Mouse (Mus musculus): Measurements from ENCODE around the gene Atp6v0c. TPM values are rescaled to one million over a fixed set of nuclear protein-coding genes. Genes with fewer than 3 reads are reported as not detected.

Gene Atp6v0c
- polyA plus RNA-seq, 1 experiment from 2014 or later = 467 TPM

DNA sequence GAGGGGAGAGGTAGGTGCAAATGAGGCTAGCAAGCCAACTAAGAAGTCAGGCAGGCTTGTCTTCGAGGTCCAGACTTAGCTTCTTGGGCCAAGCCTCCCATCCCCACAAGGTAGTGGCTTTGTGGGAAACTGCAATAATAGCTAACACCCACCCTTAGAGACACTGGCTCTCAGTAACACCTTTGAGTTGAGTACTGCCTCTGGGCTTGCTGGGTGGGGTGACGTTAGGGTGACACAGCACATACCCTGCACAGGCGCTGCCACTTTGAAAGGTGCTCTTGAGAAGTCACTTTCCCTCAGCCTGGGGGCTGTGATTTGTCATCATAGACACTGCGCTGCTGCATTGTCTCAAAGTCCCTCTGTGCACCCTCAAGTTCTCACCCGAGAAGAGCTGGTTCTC is 24.3 kb upstream of the Atp6v0c start:
- Histone ChIP-seq H3K9me3 (replicated peaks) (no peaks in the 10 kb centered on the region), H3K4me1 (peaks cover 12% of the 10 kb centered on the region; the same call in 1 of the 2 replicates), H3K27me3 (ENCODE audit: low read depth, poor library complexity, severe bottlenecking) (no peaks in the 10 kb centered on the region), H3K36me3 (peaks cover 2% of the 10 kb centered on the region; the same call in 1 of the 2 replicates), H3K4me3 (no peak overlapping the region), H3K27ac (replicated peaks) (no peak overlapping the region)
- DNase-seq (ENCODE audit: low spot score) = no peak
- WGBS = 93% methylated on average over 5 of the region's 5 CpGs

DNA sequence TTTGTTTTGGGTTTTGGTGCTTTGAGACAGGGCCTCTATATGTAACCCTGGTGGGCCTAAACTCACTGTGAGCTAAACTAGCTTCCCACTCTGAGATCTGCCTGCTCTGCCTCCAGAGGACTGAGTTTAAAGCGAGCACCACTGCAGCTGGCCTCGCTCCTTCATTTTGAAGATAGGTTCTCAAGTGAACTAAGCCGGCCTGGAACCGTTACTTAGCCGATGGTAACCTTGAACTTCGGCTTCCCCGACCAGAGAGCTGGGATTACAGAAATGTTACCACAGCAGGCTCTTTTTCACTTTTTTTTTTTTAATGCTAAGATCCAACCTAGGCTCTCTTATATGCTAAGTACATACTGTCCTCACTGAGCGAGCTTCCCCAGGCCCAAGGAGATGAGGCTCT is 23.8 kb upstream of the Atp6v0c start:
- DNase-seq (ENCODE audit: low spot score) = no peak
- Histone ChIP-seq H3K27ac (replicated peaks) (no peak overlapping the region), H3K4me3 (no peak overlapping the region), H3K9me3 (replicated peaks) (no peaks in the 10 kb centered on the region), H3K36me3 (peaks cover 7% of the 10 kb centered on the region; the same call in 1 of the 2 replicates), H3K4me1 (peaks cover 12% of the 10 kb centered on the region; the same call in 1 of the 2 replicates), H3K27me3 (ENCODE audit: low read depth, poor library complexity, severe bottlenecking) (no peaks in the 10 kb centered on the region)
- WGBS = 86% methylated on average over 8 of the region's 8 CpGs

DNA sequence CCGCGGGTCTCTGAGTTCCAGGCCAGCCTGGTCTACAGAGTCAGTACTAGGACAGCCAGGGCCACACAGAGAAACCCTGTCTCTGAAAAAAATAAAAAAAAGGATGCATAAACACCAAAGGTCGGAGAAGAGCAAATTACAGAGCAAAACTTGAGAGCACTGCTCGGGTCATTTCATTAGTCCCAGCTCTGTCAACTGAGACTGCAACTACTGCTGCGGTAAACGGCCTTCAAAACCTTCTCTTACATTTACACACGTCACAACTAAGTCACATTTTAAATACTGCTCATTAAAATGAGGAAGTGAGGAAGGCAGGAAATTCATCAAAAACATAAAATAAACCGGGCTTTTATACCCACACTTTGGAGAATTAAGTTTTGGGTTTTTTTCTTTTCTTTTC is 23.3 kb upstream of the Atp6v0c start:
- no peak overlapping the region for H3K27ac ChIP-seq (replicated peaks)
- no peak overlapping the region for H3K4me3 ChIP-seq
- H3K4me1 ChIP-seq = peaks cover 12% of the 10 kb centered on the region; the same call in 1 of the 2 replicates
- no peak for DNase-seq (ENCODE audit: low spot score)
- 86% methylated on average over 8 of the region's 8 CpGs for WGBS
- H3K9me3 ChIP-seq (replicated peaks) = no peaks in the 10 kb centered on the region
- H3K27me3 ChIP-seq (ENCODE audit: low read depth, poor library complexity, severe bottlenecking) = no peaks in the 10 kb centered on the region
- H3K36me3 ChIP-seq = peaks cover 8% of the 10 kb centered on the region; the same call in 1 of the 2 replicates

DNA sequence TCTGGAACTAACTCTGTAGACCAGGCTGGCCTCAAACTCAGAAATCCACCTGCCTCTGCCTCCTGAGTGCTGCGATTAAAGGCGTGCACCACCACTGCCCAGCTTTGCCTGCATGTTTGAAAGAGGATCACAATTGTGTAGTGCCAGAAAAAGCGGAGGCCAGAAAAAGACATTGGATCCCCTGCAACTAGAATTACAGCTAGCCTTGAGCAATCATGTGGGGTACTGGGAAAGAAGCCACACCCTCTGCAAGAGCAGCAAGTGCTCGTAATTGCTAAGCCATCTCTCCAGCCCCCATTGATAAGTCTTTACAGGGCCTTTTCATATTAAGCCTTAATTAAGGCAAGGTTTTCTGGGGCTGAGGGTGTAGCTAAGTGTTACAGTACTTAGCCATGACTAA is 22.0 kb upstream of the Atp6v0c start:
- H3K4me1 ChIP-seq = 0 out of 2 replicates have a peak, but pooled peaks cover 2% of the 10 kb centered on the region
- no peak overlapping the region for H3K4me3 ChIP-seq
- no peaks in the 10 kb centered on the region for H3K27me3 ChIP-seq (ENCODE audit: low read depth, poor library complexity, severe bottlenecking)
- H3K9me3 ChIP-seq (replicated peaks) = no peaks in the 10 kb centered on the region
- DNase-seq (ENCODE audit: low spot score) = no peak
- 83% methylated on average over 4 of the region's 4 CpGs for WGBS
- no peak overlapping the region for H3K27ac ChIP-seq (replicated peaks)
- peaks cover 11% of the 10 kb centered on the region; the same call in 1 of the 2 replicates for H3K36me3 ChIP-seq

DNA sequence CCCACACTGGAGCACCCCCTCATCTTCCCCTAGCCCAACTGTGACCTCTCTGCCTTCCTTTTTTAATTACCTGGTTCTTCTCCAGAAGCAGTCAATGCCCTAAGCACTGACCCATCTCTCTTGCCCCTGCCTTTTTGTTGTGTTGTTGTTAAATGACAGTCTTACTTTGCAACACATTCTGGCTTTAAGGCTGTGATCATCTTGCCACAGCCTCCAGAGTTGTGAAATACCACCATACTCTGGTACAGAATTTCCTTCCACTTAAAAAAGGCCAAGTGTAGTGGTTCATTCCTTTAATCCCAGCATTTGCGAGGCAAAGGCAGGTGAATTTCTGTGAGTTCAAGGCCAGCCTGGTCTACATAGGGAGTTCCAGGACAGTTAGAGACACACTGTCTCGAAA is 21.4 kb upstream of the Atp6v0c start:
- Histone ChIP-seq H3K9me3 (replicated peaks) (no peaks in the 10 kb centered on the region), H3K27me3 (ENCODE audit: low read depth, poor library complexity, severe bottlenecking) (no peaks in the 10 kb centered on the region), H3K27ac (replicated peaks) (no peak overlapping the region), H3K4me1 (0 out of 2 replicates have a peak, but pooled peaks cover 2% of the 10 kb centered on the region), H3K36me3 (peaks cover 12% of the 10 kb centered on the region), H3K4me3 (no peak overlapping the region)
- DNase-seq (ENCODE audit: low spot score) = no peak
- 92% methylated on average over 2 of the region's 2 CpGs for WGBS

DNA sequence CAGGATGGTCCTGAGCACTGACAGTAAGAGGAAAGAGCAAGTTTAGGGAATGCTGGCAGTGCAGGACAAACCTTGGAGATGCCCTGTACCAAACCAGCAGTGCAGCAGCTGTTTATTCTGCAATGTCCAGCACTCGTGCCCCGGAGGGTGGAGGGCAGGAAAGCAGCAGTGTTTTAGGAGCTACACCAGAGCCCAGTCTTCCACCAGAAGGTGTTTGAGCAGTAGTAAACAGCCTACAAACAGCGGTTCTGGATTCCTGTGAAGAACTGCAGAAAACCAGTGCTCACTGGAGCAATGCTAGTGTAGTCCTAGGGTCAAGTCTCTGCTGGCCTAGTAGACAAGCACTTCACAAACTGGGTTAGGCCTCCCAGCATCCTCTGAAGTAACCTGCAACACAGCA is 4.8 kb upstream of the Atp6v0c start:
- Histone ChIP-seq H3K4me3 (no peak overlapping the region), H3K27me3 (ENCODE audit: low read depth, poor library complexity, severe bottlenecking) (no peaks in the 10 kb centered on the region), H3K27ac (replicated peaks) (no peak overlapping the region), H3K36me3 (no peaks in the 10 kb centered on the region), H3K4me1 (peaks cover 7% of the 10 kb centered on the region), H3K9me3 (replicated peaks) (no peaks in the 10 kb centered on the region)
- 81% methylated on average over 3 of the region's 3 CpGs for WGBS
- DNase-seq (ENCODE audit: low spot score) = no peak

DNA sequence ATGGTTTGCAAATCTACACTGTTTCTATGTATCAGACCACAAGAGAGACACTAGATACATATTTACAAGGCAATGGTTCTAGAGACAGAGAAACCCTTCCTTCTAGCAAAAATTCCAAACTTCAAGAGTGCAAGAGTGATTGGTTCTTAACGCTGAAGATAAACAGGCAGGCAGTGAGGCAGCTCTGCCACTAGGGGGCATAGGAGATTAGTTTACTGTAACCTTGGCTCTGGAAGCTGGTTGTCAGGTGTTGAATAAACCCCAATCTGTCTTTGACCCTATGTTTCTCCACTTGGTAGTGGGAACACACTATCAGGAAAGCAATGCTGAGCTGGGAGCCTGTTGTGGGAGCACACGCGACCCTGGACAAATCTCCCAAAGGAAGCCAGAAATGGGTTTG is 3.9 kb upstream of the Atp6v0c start:
- H3K27me3 ChIP-seq (ENCODE audit: low read depth, poor library complexity, severe bottlenecking) = no peaks in the 10 kb centered on the region
- no peak overlapping the region for H3K27ac ChIP-seq (replicated peaks)
- no peaks in the 10 kb centered on the region for H3K9me3 ChIP-seq (replicated peaks)
- H3K4me3 ChIP-seq = no peak overlapping the region
- DNase-seq (ENCODE audit: low spot score) = peak; percentile 57
- H3K36me3 ChIP-seq = no peaks in the 10 kb centered on the region
- 4% methylated on average over 3 of the region's 3 CpGs for WGBS
- peaks cover 9% of the 10 kb centered on the region for H3K4me1 ChIP-seq

DNA sequence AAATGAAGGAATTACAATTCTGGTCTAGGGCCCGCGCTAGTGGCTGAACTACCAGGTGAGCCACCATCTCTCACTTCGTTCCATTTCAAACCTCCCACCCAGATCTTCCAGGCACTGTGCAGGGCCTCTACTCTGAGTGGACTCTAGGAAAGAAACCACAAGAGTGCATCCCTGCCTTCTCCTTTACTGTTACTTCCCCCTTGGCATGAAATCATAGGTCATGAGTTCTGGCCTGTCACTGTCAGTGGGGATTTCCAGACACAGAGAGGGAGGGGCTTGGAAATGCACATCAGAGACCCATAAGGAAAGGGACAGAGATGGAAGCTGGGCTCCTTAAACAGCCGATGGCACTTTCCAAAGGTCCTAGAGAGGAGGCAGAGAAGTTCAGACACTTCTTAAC is 2.2 kb upstream of the Atp6v0c start:
- Histone ChIP-seq H3K27me3 (ENCODE audit: low read depth, poor library complexity, severe bottlenecking) (no peaks in the 10 kb centered on the region), H3K4me1 (peaks cover 21% of the 10 kb centered on the region), H3K36me3 (peaks cover 14% of the 10 kb centered on the region), H3K27ac (replicated peaks) (no peak overlapping the region), H3K9me3 (replicated peaks) (no peaks in the 10 kb centered on the region), H3K4me3 (no peak overlapping the region)
- no peak for DNase-seq (ENCODE audit: low spot score)
- WGBS = 84% methylated on average over 4 of the region's 4 CpGs

DNA sequence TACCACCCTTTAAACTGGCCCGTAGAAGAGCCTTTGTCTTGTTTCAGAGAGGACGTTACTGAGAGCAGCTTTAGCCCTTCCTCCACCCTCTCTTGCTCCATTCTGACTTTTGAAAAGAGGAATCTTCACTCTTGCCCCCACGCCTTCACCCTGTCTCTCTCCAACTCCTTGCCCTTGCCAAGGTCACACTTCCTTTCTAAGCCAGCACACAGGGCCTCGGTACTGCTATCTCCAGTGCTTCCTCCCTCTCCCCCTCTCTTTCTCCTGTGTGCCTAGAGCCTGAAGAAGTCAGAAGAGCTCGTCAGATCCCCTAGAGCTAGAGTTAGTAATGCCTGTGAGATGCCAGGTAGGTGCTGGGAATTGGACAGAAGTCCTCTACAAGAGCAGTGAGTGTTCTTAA is 1.2 kb upstream of the Atp6v0c start:
- WGBS = 82% methylated on average over 5 of the region's 5 CpGs
- Histone ChIP-seq H3K27ac (replicated peaks) (no peak overlapping the region), H3K9me3 (replicated peaks) (no peaks in the 10 kb centered on the region), H3K4me3 (no peak overlapping the region), H3K4me1 (peaks cover 21% of the 10 kb centered on the region), H3K36me3 (peaks cover 21% of the 10 kb centered on the region), H3K27me3 (ENCODE audit: low read depth, poor library complexity, severe bottlenecking) (no peaks in the 10 kb centered on the region)
- DNase-seq (ENCODE audit: low spot score) = no peak

DNA sequence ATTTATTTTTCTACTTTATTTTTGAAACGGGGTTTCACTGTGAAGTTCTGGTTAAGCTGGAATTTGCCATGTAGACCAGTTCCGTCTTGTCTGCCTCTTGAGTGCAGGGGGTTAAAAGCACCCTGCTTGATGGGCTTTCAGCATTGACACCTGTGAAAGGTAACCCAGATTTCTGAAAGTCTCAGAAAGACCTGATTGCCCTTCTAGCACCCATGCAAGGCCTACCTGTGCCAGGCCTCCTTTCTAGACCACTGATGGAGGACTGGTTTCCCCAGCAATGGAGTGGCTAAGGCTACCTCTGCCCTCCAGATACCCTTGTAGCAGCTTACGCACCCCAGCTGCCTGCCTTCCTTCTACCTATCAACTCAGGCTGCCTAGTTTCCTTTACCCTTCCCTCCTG is 623 bp upstream of the Atp6v0c start:
- Histone ChIP-seq H3K4me1 (peaks cover 21% of the 10 kb centered on the region), H3K36me3 (peaks cover 27% of the 10 kb centered on the region), H3K27ac (replicated peaks) (peak overlapping the region; percentile 100), H3K27me3 (ENCODE audit: low read depth, poor library complexity, severe bottlenecking) (no peaks in the 10 kb centered on the region), H3K4me3 (peak overlapping the region; percentile 90), H3K9me3 (replicated peaks) (no peaks in the 10 kb centered on the region)
- DNase-seq (ENCODE audit: low spot score) = no peak
- 71% methylated on average over 3 of the region's 3 CpGs for WGBS

DNA sequence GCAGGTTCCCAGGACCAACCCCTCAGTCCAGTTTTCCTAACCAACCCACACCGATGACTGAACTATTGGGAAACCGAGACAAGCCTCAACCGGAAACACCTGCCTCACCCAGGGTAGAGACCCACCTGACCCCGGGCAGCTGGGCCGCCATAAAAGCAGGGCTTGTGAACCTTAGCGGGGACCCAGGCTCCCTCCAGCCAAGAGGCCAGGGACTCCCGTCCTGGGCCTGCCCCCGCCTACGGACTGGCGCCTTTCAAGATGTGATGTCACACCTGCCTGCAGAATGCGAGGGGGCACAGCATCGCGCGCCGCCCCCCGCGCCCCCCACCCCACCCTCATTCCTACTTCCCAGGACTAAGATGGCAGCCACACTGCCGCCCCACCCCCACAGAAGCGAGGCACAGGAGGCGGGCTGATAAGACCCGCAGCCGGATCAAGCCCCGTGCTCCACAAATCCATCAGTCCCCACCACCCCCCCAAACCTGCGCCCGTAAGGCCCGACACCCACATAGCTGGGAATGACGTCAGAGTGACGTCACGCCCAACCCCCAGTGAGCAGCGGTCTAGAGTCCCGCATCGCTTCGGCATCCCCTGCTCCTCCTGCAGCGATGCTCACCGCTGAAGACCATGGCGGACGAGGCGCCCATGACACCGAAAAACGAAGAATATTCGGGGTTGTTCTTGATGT is 768 bp downstream of the Atp6v0c start:
- Histone ChIP-seq H3K4me3 (peak overlapping the region; percentile 90), H3K27ac (replicated peaks) (peak overlapping the region; percentile 100), H3K27me3 (ENCODE audit: low read depth, poor library complexity, severe bottlenecking) (no peaks in the 10 kb centered on the region), H3K9me3 (replicated peaks) (no peaks in the 10 kb centered on the region), H3K36me3 (peaks cover 35% of the 10 kb centered on the region), H3K4me1 (peaks cover 28% of the 10 kb centered on the region)
- WGBS = 1% methylated on average over 41 of the region's 41 CpGs
- DNase-seq (ENCODE audit: low spot score) = peak; percentile 71

DNA sequence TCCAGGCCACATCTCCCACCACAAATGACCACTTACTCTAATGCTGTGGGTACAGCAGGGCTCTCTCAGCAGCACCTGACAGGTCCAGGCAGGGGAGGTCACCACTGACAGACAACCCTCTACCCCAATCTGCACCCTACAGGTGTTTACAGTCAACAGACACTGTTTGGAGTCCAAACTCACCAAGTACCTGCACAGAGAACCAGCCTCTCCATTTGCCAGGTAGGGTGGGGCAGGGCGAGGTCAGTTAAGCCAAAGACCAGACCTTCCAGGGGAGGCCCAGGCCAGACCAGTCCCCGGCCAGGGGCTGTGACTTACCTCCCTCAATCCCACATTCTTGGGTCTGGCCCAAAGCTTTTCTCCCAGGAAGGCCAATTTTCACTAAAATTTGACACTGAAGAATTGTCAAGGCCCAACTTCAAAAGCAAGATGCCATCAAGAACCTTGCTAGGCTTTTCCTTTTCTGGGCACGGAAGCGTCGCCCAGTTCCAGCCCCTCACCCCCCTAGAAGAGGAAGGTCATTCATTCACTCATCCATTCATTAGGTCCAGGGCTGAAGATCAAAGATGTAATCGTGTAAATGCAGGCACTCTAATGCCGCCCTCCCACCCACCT is 1.5 kb downstream of the Atp6v0c start:
- 71% methylated on average over 7 of the region's 7 CpGs for WGBS
- no peak for DNase-seq (ENCODE audit: low spot score)
- peak overlapping the region; percentile 100 for H3K27ac ChIP-seq (replicated peaks)

DNA sequence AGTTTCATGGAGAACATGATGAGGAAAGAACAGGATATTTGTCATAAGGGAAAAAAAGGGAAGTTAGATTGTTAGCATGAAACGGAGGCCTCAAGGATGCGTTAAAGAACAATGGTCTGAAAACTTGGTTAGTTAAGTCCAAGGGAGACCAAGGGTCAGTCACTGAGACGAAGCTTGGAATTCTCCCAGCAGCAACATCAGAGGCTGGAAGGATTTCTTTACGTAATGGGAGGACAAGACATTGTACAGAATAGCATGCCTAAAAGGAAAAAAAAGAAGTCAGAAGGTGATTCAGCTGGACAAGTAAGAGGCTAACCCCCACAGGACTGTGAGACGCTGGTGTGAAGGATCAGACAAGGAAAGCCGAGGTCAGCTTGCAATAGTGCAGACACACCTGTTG is 2.4 kb downstream of the Atp6v0c start:
- H3K27me3 ChIP-seq (ENCODE audit: low read depth, poor library complexity, severe bottlenecking) = no peaks in the 10 kb centered on the region
- peaks cover 41% of the 10 kb centered on the region for H3K4me1 ChIP-seq
- no peaks in the 10 kb centered on the region for H3K9me3 ChIP-seq (replicated peaks)
- H3K27ac ChIP-seq (replicated peaks) = no peak overlapping the region
- 93% methylated on average over 6 of the region's 6 CpGs for WGBS
- peak overlapping the region; percentile 90; the same call in 1 of the 2 replicates for H3K4me3 ChIP-seq
- DNase-seq (ENCODE audit: low spot score) = no peak
- H3K36me3 ChIP-seq = peaks cover 35% of the 10 kb centered on the region

More for the DNA sequence above, 1.5 kb downstream of the Atp6v0c start:
- Histone ChIP-seq H3K9me3 (replicated peaks) (no peaks in the 10 kb centered on the region), H3K4me3 (peak overlapping the region; percentile 90), H3K27me3 (ENCODE audit: low read depth, poor library complexity, severe bottlenecking) (no peaks in the 10 kb centered on the region), H3K36me3 (peaks cover 35% of the 10 kb centered on the region), H3K4me1 (peaks cover 33% of the 10 kb centered on the region)

Measured in midbrain, embryonic 10.5 days (tissue).